Mouse (Mus musculus): ENCODE data around the gene Slc1a3. TPM values are rescaled to one million over a fixed set of nuclear protein-coding genes. Genes with fewer than 3 reads are reported as not detected.
A peak's percentile ranks its signal among the peaks of the same experiment; 100 is the strongest.

Gene Slc1a3
- polyA plus RNA-seq, 1 experiment from 2014 or later, result 8.5 TPM

- Histone ChIP-seq H3K4me2 (ENCODE audit: low read length) (no peak overlapping the region), H3K9ac (ENCODE audit: low read depth, low read length) (no peak overlapping the region), H3K9me3 (replicated peaks; ENCODE audit: low read length) (no peaks in the 10 kb centered on the region), H3K27ac (no peak overlapping the region), H3K4me1 (replicated peaks; ENCODE audit: insufficient read depth, low read length) (0 out of 2 replicates have a peak, but pooled peaks cover 2% of the 10 kb centered on the region), H3K36me3 (ENCODE audit: insufficient read depth, low read length) (no peaks in the 10 kb centered on the region), H3K27me3 (ENCODE audit: insufficient read depth, low read length) (no peaks in the 10 kb centered on the region), H3K4me3 (replicated peaks; ENCODE audit: low read depth, low read length) (no peak overlapping the region)
- ATAC-seq (replicated peaks; ENCODE audit: low FRiP score, low read depth) (peak; percentile 36), DNase-seq (ENCODE audit: low spot score) (no peak)
- 81% methylated on average over 25 of the region's 25 CpGs for WGBS
- no peak for TF ChIP-seq CTCF (IDR thresholded peaks at IDR 0.05; ENCODE audit: low read depth)
Observed at GRCm38 (mm10) chr15:8667849-8668522, 42.6 kb downstream of the Slc1a3 start.

- WGBS, result 82% methylated on average over 15 of the region's 15 CpGs
- no peak for ATAC-seq (replicated peaks; ENCODE audit: low FRiP score, low read depth)
- TF ChIP-seq CTCF (IDR thresholded peaks at IDR 0.05; ENCODE audit: low read depth), result no peak
Observed at GRCm38 (mm10) chr15:8665675-8666350, 44.8 kb downstream of the Slc1a3 start.

GRCm38 (mm10) chr15:8663348-8664099, 47.0 kb downstream of the Slc1a3 start:
- H3K36me3 ChIP-seq (ENCODE audit: insufficient read depth, low read length), result no peaks in the 10 kb centered on the region
- TF ChIP-seq CTCF (IDR thresholded peaks at IDR 0.05; ENCODE audit: low read depth), result no peak
- 0 out of 2 replicates have a peak, but pooled peaks cover 9% of the 10 kb centered on the region for H3K4me1 ChIP-seq (replicated peaks; ENCODE audit: insufficient read depth, low read length)
- DNase-seq (ENCODE audit: low spot score), result no peak
- no peak for ATAC-seq (replicated peaks; ENCODE audit: low FRiP score, low read depth)
- no peak overlapping the region for H3K4me3 ChIP-seq (replicated peaks; ENCODE audit: low read depth, low read length)
- H3K27ac ChIP-seq, result no peak overlapping the region
- WGBS, result 54% methylated on average over 17 of the region's 17 CpGs
- H3K9me3 ChIP-seq (replicated peaks; ENCODE audit: low read length), result no peaks in the 10 kb centered on the region
- no peaks in the 10 kb centered on the region for H3K27me3 ChIP-seq (ENCODE audit: insufficient read depth, low read length)
- no peak overlapping the region for H3K9ac ChIP-seq (ENCODE audit: low read depth, low read length)
- no peak overlapping the region for H3K4me2 ChIP-seq (ENCODE audit: low read length)

More at GRCm38 (mm10) chr15:8665675-8666350, 44.8 kb downstream of the Slc1a3 start:
- Histone ChIP-seq H3K9me3 (replicated peaks; ENCODE audit: low read length) (no peaks in the 10 kb centered on the region), H3K4me3 (replicated peaks; ENCODE audit: low read depth, low read length) (no peak overlapping the region), H3K4me2 (ENCODE audit: low read length) (no peak overlapping the region), H3K27me3 (ENCODE audit: insufficient read depth, low read length) (no peaks in the 10 kb centered on the region), H3K4me1 (replicated peaks; ENCODE audit: insufficient read depth, low read length) (0 out of 2 replicates have a peak, but pooled peaks cover 2% of the 10 kb centered on the region), H3K27ac (no peak overlapping the region), H3K9ac (ENCODE audit: low read depth, low read length) (no peak overlapping the region), H3K36me3 (ENCODE audit: insufficient read depth, low read length) (no peaks in the 10 kb centered on the region)
- no peak for DNase-seq (ENCODE audit: low spot score)

DNA sequence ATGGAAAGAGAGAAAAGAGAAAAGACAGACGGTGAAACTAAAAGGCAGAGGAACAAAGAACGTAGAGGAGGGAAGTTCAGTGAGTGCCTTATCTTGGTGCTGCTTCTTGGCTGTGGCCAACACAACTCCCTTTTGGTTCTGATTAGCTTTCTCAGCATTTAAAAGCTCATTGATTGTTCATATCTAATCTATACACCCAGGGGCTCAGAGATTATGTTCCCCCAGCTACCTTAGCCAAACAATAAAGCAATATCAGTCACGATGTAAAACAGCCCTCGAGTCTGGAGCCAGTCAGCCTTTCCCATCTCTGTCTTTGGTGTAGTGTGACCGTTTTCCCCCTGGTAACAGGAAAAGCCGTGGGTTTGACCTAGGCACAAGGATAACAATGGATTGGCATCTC, 48.7 kb downstream of the Slc1a3 start:
- Histone ChIP-seq H3K4me3 (replicated peaks; ENCODE audit: low read depth, low read length) (no peak overlapping the region), H3K9me3 (replicated peaks; ENCODE audit: low read length) (no peaks in the 10 kb centered on the region), H3K9ac (ENCODE audit: low read depth, low read length) (no peak overlapping the region), H3K27ac (no peak overlapping the region), H3K4me1 (replicated peaks; ENCODE audit: insufficient read depth, low read length) (0 out of 2 replicates have a peak, but pooled peaks cover 9% of the 10 kb centered on the region), H3K36me3 (ENCODE audit: insufficient read depth, low read length) (no peaks in the 10 kb centered on the region), H3K4me2 (ENCODE audit: low read length) (no peak overlapping the region), H3K27me3 (ENCODE audit: insufficient read depth, low read length) (no peaks in the 10 kb centered on the region)
- no peak for ATAC-seq (replicated peaks; ENCODE audit: low FRiP score, low read depth)
- DNase-seq (ENCODE audit: low spot score), result no peak
- 55% methylated on average over 6 of the region's 6 CpGs for WGBS
- TF ChIP-seq CTCF (IDR thresholded peaks at IDR 0.05; ENCODE audit: low read depth), result no peak

- H3K36me3 ChIP-seq (ENCODE audit: insufficient read depth, low read length), result no peaks in the 10 kb centered on the region
- H3K4me2 ChIP-seq (ENCODE audit: low read length), result no peak overlapping the region
- no peaks in the 10 kb centered on the region for H3K9me3 ChIP-seq (replicated peaks; ENCODE audit: low read length)
- peak overlapping the region; percentile 57; the same call in 1 of the 2 replicates for H3K27ac ChIP-seq
- H3K4me1 ChIP-seq (replicated peaks; ENCODE audit: insufficient read depth, low read length), result 0 out of 2 replicates have a peak, but pooled peaks cover 9% of the 10 kb centered on the region
- H3K4me3 ChIP-seq (replicated peaks; ENCODE audit: low read depth, low read length), result no peak overlapping the region
- H3K9ac ChIP-seq (ENCODE audit: low read depth, low read length), result no peak overlapping the region
- DNase-seq (ENCODE audit: low spot score) (no peak), ATAC-seq (replicated peaks; ENCODE audit: low FRiP score, low read depth) (no peak)
- H3K27me3 ChIP-seq (ENCODE audit: insufficient read depth, low read length), result no peaks in the 10 kb centered on the region
- 67% methylated on average over 3 of the region's 4 CpGs for WGBS
- no peak for TF ChIP-seq CTCF (IDR thresholded peaks at IDR 0.05; ENCODE audit: low read depth)
Observed at GRCm38 (mm10) chr15:8659977-8660376, 50.6 kb downstream of the Slc1a3 start.

- no peak for TF ChIP-seq CTCF (IDR thresholded peaks at IDR 0.05; ENCODE audit: low read depth)
- H3K4me3 ChIP-seq (replicated peaks; ENCODE audit: low read depth, low read length), result no peak overlapping the region
- 13% methylated on average over 8 of the region's 8 CpGs for WGBS
- H3K27me3 ChIP-seq (ENCODE audit: insufficient read depth, low read length), result no peaks in the 10 kb centered on the region
- H3K27ac ChIP-seq, result peak overlapping the region; percentile 57
- no peak overlapping the region for H3K9ac ChIP-seq (ENCODE audit: low read depth, low read length)
- DNase-seq (ENCODE audit: low spot score) (peak; percentile 93), ATAC-seq (replicated peaks; ENCODE audit: low FRiP score, low read depth) (peak; percentile 78)
- no peaks in the 10 kb centered on the region for H3K9me3 ChIP-seq (replicated peaks; ENCODE audit: low read length)
- no peaks in the 10 kb centered on the region for H3K36me3 ChIP-seq (ENCODE audit: insufficient read depth, low read length)
- 0 out of 2 replicates have a peak, but pooled peaks cover 9% of the 10 kb centered on the region for H3K4me1 ChIP-seq (replicated peaks; ENCODE audit: insufficient read depth, low read length)
- H3K4me2 ChIP-seq (ENCODE audit: low read length), result peak overlapping the region; percentile 30; the same call in 1 of the 2 replicates
Observed at GRCm38 (mm10) chr15:8659483-8659971, 51.0 kb downstream of the Slc1a3 start.
